In genomic region chr12:113100448-113101076, GRCm38 (mm10) we compare ENCODE assay signal across 8 mouse cellular contexts. TPM values are rescaled to one million over a fixed set of nuclear protein-coding genes. Genes with fewer than 3 reads are reported as not detected.
DNase-seq lines count a peak whose midpoint lies in the region; ATAC-seq and TF ChIP-seq lines count a peak whose summit lies in the region.

No protein-coding gene starts in this region.

- H3K9me3 ChIP-seq in lung, embryonic 14.5 days (ENCODE audit: low read depth, low read length), result no peaks in the 10 kb centered on the region
- H3K9me3 ChIP-seq in kidney, embryonic 16.5 days (ENCODE audit: low read length), result 0 out of 2 replicates have a peak, but pooled peaks cover 3% of the 10 kb centered on the region

- WGBS in lung, embryonic 14.5 days, result 69% methylated on average over 5 of the region's 5 CpGs
- WGBS in lung, adult 2 months, result 55% methylated on average over 5 of the region's 5 CpGs
- 73% methylated on average over 5 of the region's 5 CpGs for WGBS in kidney, embryonic 16.5 days

- H3K4me3 ChIP-seq in lung, embryonic 14.5 days (ENCODE audit: low read depth, low read length), result peak overlapping the region; percentile 96; the same call in 1 of the 2 replicates
- H3K4me3 ChIP-seq in lung, adult 2 months (replicated peaks; ENCODE audit: extremely low read depth, low read depth, low read length), result no peak overlapping the region
- H3K4me3 ChIP-seq in gastrocnemius, adult 2 months, result no peak overlapping the region
- H3K4me3 ChIP-seq in kidney, embryonic 16.5 days (ENCODE audit: low read length), result no peak overlapping the region

- no peak for TF ChIP-seq POLR2A in lung, adult 2 months (IDR thresholded peaks at IDR 0.05; ENCODE audit: borderline replicate concordance, extremely low read depth, low read depth, low read length)

- ATAC-seq in lung, embryonic 14.5 days (ENCODE audit: insufficient read depth), result no peak
- ATAC-seq in kidney, embryonic 16.5 days (ENCODE audit: low FRiP score, low TSS enrichment), result no peak
- ATAC-seq in frontal cortex, adult (ENCODE audit: low TSS enrichment), result no peak

- H3K27me3 ChIP-seq in lung, embryonic 14.5 days (ENCODE audit: insufficient read depth, low read length), result no peaks in the 10 kb centered on the region
- no peaks in the 10 kb centered on the region for H3K27me3 ChIP-seq in kidney, embryonic 16.5 days (ENCODE audit: insufficient read depth, low read length)

- intact Hi-C loops in gastrocnemius, adult 2 months (cut with DNase I), result loop anchor here (5.0 to 10.0 kb wide), 2 partner anchors 93 to 226 kb away; no protein-coding TSS in a partner anchor

- no peak for TF ChIP-seq CTCF in lung, embryonic 14.5 days (IDR thresholded peaks at IDR 0.05; ENCODE audit: low read depth)
- no peak for TF ChIP-seq CTCF in lung, adult 2 months (IDR thresholded peaks at IDR 0.05; ENCODE audit: insufficient read depth, low read length)
- TF ChIP-seq CTCF in gastrocnemius, adult 2 months (IDR thresholded peaks at IDR 0.05), result no peak

- peaks cover 7% of the 10 kb centered on the region for H3K4me1 ChIP-seq in lung, embryonic 14.5 days (ENCODE audit: insufficient read depth)
- H3K4me1 ChIP-seq in lung, adult 2 months (ENCODE audit: control insufficient read depth, insufficient read depth, low read length), result peaks cover 7% of the 10 kb centered on the region
- peaks cover 33% of the 10 kb centered on the region for H3K4me1 ChIP-seq in kidney, embryonic 16.5 days (ENCODE audit: insufficient read depth, low read length)

- no peak for DNase-seq in lung, embryonic 14.5 days
- DNase-seq in lung, adult 2 months, result no peak
- peak; percentile 75 to 81 for DNase-seq in adrenal gland, postnatal 36 days
- DNase-seq in gastrocnemius, adult 2 months, result peak; percentile 75
- DNase-seq in right cerebral cortex, postnatal 25 days, result no peak
- no peak for DNase-seq in layer of hippocampus, postnatal 36 days

- no peak overlapping the region; the same call in 1 of the 2 replicates for H3K27ac ChIP-seq in lung, embryonic 14.5 days (ENCODE audit: low read depth)
- peak overlapping the region; percentile 85 for H3K27ac ChIP-seq in gastrocnemius, adult 2 months
- no peak overlapping the region for H3K27ac ChIP-seq in kidney, embryonic 16.5 days (ENCODE audit: low read length)

- H3K36me3 ChIP-seq in lung, embryonic 14.5 days (ENCODE audit: insufficient read depth), result peaks cover 14% of the 10 kb centered on the region
- H3K36me3 ChIP-seq in kidney, embryonic 16.5 days (ENCODE audit: insufficient read depth, low read length), result peaks cover 5% of the 10 kb centered on the region; the same call in 1 of the 2 replicates

- H3K9ac ChIP-seq in lung, embryonic 14.5 days, result peak overlapping the region; percentile 15; the same call in 1 of the 2 replicates
- H3K9ac ChIP-seq in kidney, embryonic 16.5 days (replicated peaks; ENCODE audit: low read length), result 0 out of 2 replicates have a peak overlapping the region, but pooled peaks have one; percentile 100

- peak overlapping the region; percentile 90; the same call in 1 of the 2 replicates for H3K4me2 ChIP-seq in lung, embryonic 14.5 days
- no peak overlapping the region for H3K4me2 ChIP-seq in kidney, embryonic 16.5 days (replicated peaks; ENCODE audit: low read depth, low read length)

RNA-seq across cellular contexts. Expression of gene Mta1, which starts 2.5 kb away (rescaled TPM):
- 22.8 and 24.1 TPM in 2 replicates for polyA plus RNA-seq in lung, embryonic 14.5 days (2014; fragmentation: Nextera tagmentation; extraction: Ambion mirVana)
- polyA plus RNA-seq in lung, adult 2 months (2012; rRNA removed), result 77.4 and 85.3 TPM in 2 replicates
- 10 to 100 TPM; 76.8 to 99.8 TPM for total RNA-seq in adrenal gland, postnatal 36 days (2021)
- 10 to 100 TPM; 36.2 to 41.5 TPM for total RNA-seq in gastrocnemius, adult 2 months (2021)
- 15.4 and 15.9 TPM in 2 replicates for polyA plus RNA-seq in kidney, embryonic 16.5 days (2015; fragmentation: Nextera tagmentation; extraction: Ambion mirVana)
- 10 to 100 TPM; 69.1 to 77.8 TPM for total RNA-seq in layer of hippocampus, postnatal 36 days (2021)

RNA-seq across cellular contexts. Expression of gene Tex22, which starts 26.3 kb away (rescaled TPM):
- polyA plus RNA-seq in lung, embryonic 14.5 days (2014; fragmentation: Nextera tagmentation; extraction: Ambion mirVana), result not detected in 2 replicates
- polyA plus RNA-seq in lung, adult 2 months (2012; rRNA removed), result 0.24 and 0.31 TPM in 2 replicates
- total RNA-seq in adrenal gland, postnatal 36 days (2021), result under 1 TPM in 1 of 2 experiments, not detected in 1; 0.46 TPM
- not detected for total RNA-seq in gastrocnemius, adult 2 months (2021)
- not detected in 2 replicates for polyA plus RNA-seq in kidney, embryonic 16.5 days (2015; fragmentation: Nextera tagmentation; extraction: Ambion mirVana)
- under 1 TPM; 0.27 to 0.46 TPM for total RNA-seq in layer of hippocampus, postnatal 36 days (2021)

RNA-seq across cellular contexts. Expression of gene Crip2, which starts 39.5 kb away (rescaled TPM):
- polyA plus RNA-seq in lung, embryonic 14.5 days (2014; fragmentation: Nextera tagmentation; extraction: Ambion mirVana), result 266 and 273 TPM in 2 replicates
- polyA plus RNA-seq in lung, adult 2 months (2012; rRNA removed), result 1,334 and 1,488 TPM in 2 replicates
- 10 to 100 TPM; 51.8 to 52.5 TPM for total RNA-seq in adrenal gland, postnatal 36 days (2021)
- total RNA-seq in gastrocnemius, adult 2 months (2021), result 10 to 100 TPM; 32.4 to 41.1 TPM
- polyA plus RNA-seq in kidney, embryonic 16.5 days (2015; fragmentation: Nextera tagmentation; extraction: Ambion mirVana), result 244 and 263 TPM in 2 replicates
- 10 to 100 TPM; 93.0 to 95.4 TPM for total RNA-seq in layer of hippocampus, postnatal 36 days (2021)

RNA-seq across cellular contexts. Expression of gene Crip1, which starts 45.6 kb away (rescaled TPM):
- polyA plus RNA-seq in lung, embryonic 14.5 days (2014; fragmentation: Nextera tagmentation; extraction: Ambion mirVana), result 237 and 267 TPM in 2 replicates
- 746 and 1,492 TPM in 2 replicates for polyA plus RNA-seq in lung, adult 2 months (2012; rRNA removed)
- total RNA-seq in adrenal gland, postnatal 36 days (2021), result 10 to 100 TPM; 44.1 to 71.1 TPM
- 100 to 1,000 TPM in 1 of 2 experiments, 10 to 100 TPM in 1; 71.2 to 113 TPM for total RNA-seq in gastrocnemius, adult 2 months (2021)
- 270 and 293 TPM in 2 replicates for polyA plus RNA-seq in kidney, embryonic 16.5 days (2015; fragmentation: Nextera tagmentation; extraction: Ambion mirVana)
- total RNA-seq in layer of hippocampus, postnatal 36 days (2021), result 10 to 100 TPM in 1 of 2 experiments, 1 to 10 TPM in 1; 8.9 to 12.6 TPM

RNA-seq across cellular contexts. Expression of gene Tedc1, which starts 55.7 kb away (rescaled TPM):
- polyA plus RNA-seq in lung, embryonic 14.5 days (2014; fragmentation: Nextera tagmentation; extraction: Ambion mirVana), result 35.1 and 35.4 TPM in 2 replicates
- polyA plus RNA-seq in lung, adult 2 months (2012; rRNA removed), result 2.9 and 4.2 TPM in 2 replicates
- 1 to 10 TPM; 1.7 TPM for total RNA-seq in adrenal gland, postnatal 36 days (2021)
- total RNA-seq in gastrocnemius, adult 2 months (2021), result not detected
- 38.2 and 45.5 TPM in 2 replicates for polyA plus RNA-seq in kidney, embryonic 16.5 days (2015; fragmentation: Nextera tagmentation; extraction: Ambion mirVana)
- 1 to 10 TPM in 1 of 2 experiments, under 1 TPM in 1; 0.82 to 1.5 TPM for total RNA-seq in layer of hippocampus, postnatal 36 days (2021)

Comparison
In these comparisons a context has a peak if more than half of its experiments do, and no peak if none do; other contexts are left out.
1. DNase-seq: peak in adrenal gland, postnatal 36 days (2 of 2) and gastrocnemius, adult 2 months (single experiment); none in lung, embryonic 14.5 days (single experiment), lung, adult 2 months (single experiment), right cerebral cortex, postnatal 25 days (single experiment) and layer of hippocampus, postnatal 36 days (0 of 2).